Mouse (Mus musculus) spleen, adult 2 months (tissue): ENCODE results near the gene Habp2.

ENCODE experiments used
- CTCF ChIP-seq: fragments of 200-500 bp; IDR thresholded peaks from 2 replicates; pipeline ENCODE4 v1.5.1; 2011; ENCODE audit warnings: mild to moderate bottlenecking, inconsistent platforms; ENCODE audit not compliant: insufficient read depth, insufficient read length, insufficient replicate concordance; ENCODE audit errors: extremely low read depth
- POLR2A ChIP-seq: fragments of 200-500 bp; IDR thresholded peaks from 2 replicates; pipeline ENCODE4 v1.6.1; 2011; ENCODE audit warnings: low read depth, low read length, inconsistent platforms

- TF ChIP-seq CTCF (no peak), POLR2A (no peak)
Measured at GRCm38 (mm10) chr19:56277951-56278350, 9.0 kb upstream of the Habp2 start.
